Mouse (Mus musculus): ENCODE measurements at regions not wholly inside any gene's neighbourhood (a gene's known extent, or its start where the extent isn't known, plus 50 kb on each side); places are given as distances from the start of the nearest gene placed in this dataset.

GRCm38 (mm10) chr15:11476248-11476647 lies 76.8 kb upstream of the Tars start:
- TF ChIP-seq CTCF (conservative IDR thresholded peaks at IDR 0.05; ENCODE audit: low read length) (no peak), NANOG (IDR thresholded peaks at IDR 0.05; ENCODE audit: borderline replicate concordance, low read length) (no peak)
